Mouse (Mus musculus): ENCODE data around the gene Ccm2l.

DNA sequence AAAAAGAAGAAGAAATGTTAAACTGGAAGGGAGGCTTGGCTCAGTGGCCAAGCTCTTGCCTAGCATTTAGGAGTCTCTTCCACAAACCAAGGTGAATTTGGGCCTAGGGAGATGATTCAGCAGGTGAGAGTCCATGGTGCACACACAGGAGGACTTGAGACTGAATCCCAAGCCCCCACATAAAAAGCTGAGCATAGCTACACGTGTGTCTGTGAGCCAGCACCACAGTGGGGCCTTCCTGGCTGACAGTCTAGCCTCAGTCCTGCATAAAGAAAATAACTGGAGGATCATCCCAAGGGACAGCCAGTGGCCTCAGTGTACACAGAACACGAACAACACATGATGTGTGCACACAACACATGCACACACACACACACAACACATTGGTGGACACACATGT lies 23.6 kb downstream of the Ccm2l start:
- TF ChIP-seq CTCF (IDR thresholded peaks at IDR 0.05; ENCODE audit: low read depth) (no peak), EP300 (optimal IDR thresholded peaks at IDR 0.05) (no peak)
